Mouse (Mus musculus): Measurements from ENCODE around the gene Cables2.

Gene Cables2

DNA sequence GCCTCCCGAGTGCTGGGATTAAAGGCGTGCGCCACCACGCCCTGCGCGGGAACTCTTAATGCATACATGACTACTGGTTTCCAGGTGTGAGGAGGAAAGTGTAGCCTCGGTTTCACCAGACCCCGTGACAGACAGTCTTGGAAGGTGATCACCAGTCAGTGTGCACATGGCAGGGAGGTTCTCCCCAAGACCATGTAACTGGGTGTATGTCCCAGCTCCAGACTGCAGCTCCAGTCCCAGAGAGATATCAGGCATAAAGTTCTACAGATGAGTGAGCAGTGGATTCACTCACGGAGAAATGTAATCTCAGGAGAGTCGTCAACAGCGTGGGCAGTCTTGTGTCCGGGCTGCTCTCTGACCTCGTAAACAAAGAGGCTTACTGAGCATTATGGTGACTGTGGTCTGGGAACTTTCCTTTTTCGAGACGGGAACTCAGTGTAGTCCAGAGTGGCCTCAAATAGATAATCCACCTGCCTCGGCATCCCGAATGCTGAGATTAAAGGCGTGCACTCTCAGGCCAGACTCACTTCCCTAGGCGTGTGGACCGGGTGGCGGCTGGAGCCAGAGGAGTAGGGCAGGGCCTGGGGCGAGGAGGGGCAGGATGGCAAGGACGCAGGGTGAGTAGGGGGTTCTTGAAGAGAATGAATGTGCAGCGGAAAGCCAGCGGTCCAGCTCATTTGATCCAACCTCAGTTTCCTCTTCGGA is 16.8 kb downstream of the Cables2 start:
- DNase-seq (ENCODE audit: low read depth in 2 of 2, low spot score in 2 of 2): no peak

DNA sequence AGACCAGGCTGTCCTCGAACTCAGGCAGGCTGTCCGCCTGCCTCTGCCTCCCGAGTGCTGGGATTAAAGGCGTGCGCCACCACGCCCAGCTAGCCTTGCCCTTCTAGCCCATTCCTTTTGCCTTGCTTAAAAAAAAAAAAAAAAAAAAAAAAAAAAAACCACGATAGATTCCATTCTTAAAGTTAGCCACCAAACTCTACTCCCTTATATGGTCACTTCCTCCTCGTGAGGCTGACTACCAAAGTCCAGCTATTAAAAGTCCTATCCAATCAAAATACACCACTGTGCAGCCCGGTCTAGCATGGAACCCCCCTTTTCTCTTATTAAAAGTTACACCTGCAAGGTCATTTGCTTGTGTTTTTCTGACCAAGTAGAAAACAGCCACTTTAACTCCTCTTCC is 17.6 kb downstream of the Cables2 start:
- no peak for DNase-seq (ENCODE audit: low read depth in 2 of 2, low spot score in 2 of 2)

DNA sequence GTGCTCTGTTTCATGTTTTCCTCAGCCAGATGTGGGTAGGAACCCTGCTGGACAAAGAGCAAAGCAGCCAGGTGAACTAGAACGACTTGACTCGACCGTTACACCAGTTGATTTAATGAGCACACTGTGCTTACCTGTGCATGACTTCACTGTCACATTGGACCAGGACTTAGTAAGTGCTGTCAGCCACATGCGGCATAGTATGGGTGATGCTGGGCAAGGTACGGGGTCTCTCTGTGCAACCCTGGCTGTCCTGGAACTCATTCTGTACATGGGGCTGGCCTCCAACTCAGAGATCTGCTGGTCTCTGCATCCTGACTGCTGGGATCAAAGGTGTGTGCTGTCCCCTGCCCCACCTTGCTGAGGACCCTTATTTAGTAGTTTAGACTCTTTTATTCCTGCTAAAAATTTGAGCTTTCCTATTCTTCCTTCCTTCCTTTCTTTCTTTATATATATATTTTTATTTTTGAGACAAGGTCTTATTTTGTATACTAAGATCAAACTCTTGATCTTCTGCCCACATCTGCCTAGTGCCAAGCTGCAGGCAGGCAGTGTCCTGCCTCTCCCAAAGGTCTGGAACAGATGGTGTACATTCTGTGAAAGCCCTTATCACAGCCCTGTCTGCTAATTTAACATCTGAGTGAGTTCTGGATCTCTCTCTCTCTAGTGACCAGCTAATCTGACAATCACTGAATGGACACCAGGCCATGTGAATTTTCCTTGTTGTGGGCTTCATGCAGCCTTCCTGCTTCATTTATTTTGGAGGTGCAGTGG is 18.7 kb downstream of the Cables2 start:
- no peak for DNase-seq (ENCODE audit: low read depth in 2 of 2, low spot score in 2 of 2)

DNA sequence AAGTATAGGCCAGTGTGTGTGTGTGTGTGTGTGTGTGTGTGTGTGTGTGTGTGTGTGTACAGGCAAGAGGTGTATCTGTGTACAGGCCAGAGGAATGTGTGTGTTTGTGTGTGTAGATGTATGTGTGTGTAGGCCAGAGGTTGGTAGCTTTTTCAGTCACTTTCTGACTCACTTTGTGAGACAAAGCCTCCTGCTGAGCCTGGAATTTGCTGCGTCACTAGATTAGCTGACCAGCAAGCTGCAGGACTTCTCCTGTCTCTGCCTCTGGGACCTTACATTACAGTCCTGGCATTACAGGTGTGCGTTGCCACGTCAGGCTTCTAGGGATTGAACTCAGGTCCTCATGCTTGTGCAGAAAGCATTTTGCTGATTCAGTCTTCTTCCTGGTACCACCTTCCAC is 21.5 kb downstream of the Cables2 start:
- DNase-seq (ENCODE audit: low read depth in 2 of 2, low spot score in 2 of 2): no peak

DNA sequence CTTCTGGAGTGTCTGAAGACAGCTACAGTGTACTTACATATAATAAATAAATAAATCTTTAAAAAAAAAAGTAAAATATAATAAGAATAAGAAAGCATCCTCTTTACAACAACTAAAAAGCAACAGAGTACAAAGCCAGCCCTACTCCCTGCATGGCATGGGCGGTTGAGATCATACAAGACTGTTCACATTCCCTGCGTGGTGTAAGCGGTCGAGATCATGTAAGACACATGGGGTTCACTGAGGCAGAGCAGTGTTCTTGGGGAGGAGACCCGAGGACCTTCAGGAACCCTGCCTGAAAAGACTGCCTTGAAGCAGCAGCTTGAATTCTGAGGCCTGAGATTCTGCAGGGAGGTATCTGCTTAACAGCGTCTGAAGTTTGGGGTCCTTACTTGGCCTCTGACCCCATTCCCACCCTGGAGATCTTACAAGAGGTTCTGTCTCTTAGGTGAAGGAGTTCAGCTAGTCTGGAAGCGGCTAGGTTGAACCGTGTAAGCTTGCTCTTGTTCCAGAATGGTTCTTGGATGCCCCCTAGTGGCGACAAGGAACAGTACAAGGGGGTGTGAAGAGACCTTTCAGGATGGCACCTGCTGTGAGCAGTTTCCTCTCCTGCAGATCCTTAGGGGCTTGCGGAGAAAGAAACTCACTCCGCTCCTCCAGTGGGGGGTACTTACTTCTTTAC is 22.2 kb downstream of the Cables2 start:
- DNase-seq (ENCODE audit: low read depth in 2 of 2, low spot score in 2 of 2): peak; percentile 59 to 74

DNA sequence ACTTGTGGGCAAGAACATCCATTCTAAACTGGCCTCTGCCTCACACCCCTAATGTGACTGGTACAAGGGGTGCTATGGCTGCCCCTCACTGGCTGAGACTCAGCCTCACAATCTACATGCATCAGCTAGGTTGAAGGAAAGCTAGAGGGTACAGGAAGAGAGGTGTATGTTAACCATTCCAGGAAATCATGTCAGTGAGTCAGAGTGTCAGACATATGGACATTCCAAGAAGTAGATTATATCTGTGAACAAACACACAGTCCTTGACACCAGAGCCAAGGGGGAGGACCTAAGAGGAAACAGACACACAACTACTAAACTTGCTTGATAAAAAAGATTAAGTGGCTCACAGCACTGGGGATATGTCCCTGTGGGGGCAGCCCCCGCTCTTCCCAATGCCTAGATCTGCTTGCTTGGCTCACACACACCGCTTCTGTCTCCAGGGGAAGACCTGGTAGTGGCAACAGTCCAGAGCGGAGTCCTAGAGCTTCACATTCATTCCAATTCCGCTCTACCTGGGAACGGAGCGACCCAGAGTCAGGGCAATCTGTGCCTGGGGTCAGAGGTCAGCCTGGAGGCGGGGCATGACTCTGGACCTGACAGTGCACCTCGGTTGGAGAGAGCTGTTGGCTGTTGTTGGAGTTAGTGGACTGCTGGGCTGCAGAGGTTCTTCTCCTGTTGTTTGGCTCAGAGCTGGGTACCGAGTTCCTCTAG is 24.2 kb downstream of the Cables2 start:
- no peak for DNase-seq (ENCODE audit: low read depth in 2 of 2, low spot score in 2 of 2)

DNA sequence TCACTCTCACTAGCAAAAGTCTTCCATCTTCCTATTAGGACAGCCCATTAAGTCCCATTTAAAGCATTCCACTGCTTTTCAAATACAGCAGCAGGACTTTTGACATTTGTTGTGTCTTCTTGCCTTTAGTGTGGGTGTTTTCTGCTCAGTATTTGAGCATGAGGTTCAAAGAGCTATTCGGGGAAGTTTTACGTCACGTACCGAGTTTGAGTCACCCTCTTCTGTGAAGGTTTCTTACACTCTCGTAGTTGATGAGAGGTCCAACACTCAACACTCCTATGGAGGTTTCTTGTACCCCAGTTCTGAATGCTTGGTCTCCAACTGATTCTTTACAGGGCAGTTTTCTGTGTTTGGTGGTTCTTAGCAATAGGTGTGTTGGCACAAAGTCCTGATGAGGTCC is 25.4 kb downstream of the Cables2 start:
- no peak for DNase-seq (ENCODE audit: low read depth in 2 of 2, low spot score in 2 of 2)

DNA sequence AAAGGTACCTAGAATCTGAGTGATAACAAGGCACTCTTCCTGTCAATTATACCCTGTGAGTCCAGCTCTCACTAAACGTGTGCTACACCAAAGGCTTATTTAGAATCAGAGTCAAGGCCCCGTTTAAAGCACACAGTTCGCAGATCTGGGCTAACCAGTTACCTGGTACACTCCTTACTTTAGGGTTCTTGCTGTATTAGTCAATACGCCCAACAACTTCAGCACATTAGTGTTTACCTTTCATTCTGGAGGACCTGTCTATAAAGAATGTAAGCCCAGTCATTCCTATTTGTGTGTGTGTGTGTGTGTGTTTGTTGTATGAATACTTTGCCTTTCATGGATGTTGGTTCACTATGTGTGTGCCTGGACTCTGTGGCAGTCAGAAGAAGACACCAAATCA is 30.2 kb downstream of the Cables2 start:
- no peak for DNase-seq (ENCODE audit: low read depth in 2 of 2, low spot score in 2 of 2)

DNA sequence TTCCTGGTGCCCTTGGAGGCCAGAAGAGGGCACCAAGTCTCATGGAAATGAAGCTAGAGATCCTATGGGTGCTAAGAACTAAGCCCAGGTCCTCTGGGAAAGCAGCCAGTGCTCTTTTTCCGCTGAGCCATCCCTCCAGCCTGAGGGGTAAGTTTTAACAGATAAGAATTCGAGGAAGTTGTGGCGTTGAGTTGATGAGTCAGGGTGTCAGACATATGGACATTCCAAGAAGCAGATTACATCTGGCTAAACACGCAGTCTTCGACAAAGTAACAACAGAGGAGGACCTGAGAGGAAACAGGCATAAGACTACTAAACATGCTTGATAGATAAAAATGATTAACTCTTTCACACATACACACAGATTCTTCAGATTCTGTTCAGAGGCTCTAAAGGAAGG is 34.7 kb downstream of the Cables2 start:
- no peak for DNase-seq (ENCODE audit: low read depth in 2 of 2, low spot score in 2 of 2)

DNA sequence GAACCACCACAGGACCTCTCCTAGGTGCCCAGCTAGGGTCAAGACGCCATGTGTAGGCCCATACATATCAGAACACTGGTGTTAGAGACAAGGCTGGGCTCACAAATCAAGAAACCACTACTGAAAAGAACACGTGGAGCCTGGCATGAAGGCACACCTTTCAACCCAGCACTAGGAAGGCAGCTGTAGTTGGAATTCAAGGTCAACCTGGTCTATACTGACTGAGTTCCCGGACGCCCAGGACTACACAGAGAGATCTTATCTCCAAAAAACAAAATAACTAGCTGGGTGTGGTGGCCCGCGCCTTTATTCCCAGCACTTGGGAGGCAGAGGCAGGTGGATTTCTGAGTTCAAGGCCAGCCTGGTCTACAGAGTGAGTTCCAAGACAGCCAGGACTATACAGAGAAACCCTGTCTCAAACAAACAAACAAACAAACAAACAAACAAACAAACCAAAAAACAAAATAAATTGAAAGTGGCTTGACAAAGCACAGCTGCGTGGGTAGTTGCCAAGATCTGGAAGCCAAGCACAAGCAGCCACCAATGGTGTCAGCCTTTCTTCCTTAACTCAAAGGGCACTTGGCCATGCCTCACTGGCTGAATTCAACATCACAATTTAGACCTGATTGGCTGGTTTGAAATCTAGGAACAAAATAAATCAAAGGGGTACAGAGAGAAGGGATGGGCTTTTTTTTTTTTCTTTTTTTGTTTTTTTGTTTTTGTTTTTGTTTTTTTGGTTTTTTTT is 35.5 kb downstream of the Cables2 start:
- no peak for DNase-seq (ENCODE audit: low read depth in 2 of 2, low spot score in 2 of 2)

DNA sequence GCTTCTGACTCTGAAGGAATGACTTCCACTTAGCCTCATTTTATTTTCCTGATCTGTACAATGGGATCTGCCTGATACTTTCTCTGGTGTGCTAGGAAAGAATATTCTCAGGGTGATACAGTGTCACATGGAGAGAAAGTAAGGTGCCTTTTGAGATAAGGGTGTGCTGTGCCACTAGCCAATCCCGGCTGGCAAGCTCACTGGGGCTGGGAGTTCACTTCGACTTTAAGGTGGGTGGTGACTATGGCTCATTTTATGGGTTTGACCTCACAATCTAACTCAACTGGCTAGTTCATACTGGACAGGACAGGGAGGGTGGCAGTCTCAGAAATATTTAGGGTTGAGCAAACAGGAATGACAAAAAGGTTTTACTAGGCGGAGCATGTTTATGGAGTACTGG is 36.4 kb downstream of the Cables2 start:
- DNase-seq (ENCODE audit: low read depth in 2 of 2, low spot score in 2 of 2): no peak

DNA sequence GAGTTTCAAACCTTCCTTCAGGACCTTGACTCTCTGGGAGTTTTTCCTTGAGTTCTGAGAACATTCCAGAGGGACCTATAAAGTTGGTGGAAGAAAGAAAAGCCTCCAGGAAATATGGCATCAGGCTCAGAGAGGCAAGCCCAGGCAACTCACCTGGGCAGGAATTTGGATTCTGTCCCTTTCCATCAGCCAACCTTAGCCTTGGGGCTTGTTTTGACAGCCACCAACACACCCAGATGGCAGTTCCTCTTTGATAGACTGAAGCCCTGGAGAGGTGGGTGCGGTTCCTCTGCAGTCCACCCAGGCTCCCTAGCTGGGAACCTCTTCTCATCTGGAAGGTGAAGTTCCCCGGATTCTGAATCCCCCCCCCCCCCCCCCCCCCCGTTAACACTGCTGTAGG is 36.8 kb downstream of the Cables2 start:
- no peak for DNase-seq (ENCODE audit: low read depth in 2 of 2, low spot score in 2 of 2)

DNA sequence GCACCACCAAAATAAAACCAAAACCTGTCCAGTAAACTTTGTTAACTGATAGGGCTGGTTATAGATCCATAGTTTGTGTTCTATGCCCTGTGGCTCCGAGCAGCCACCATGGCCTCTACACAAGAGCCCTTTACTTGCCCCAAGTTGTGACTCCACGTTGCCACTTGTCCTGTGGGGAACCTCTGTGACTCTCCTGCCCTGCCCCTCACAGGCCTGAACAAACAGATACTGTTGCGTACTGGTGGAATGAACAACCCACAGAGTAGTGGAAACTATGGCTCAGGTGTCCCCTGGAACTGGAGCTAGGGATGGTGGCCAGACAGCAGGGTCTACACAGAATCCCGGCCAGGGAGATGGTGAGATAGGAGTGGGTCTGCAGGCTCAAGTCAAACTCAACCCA is 37.5 kb downstream of the Cables2 start:
- no peak for DNase-seq (ENCODE audit: low read depth in 2 of 2, low spot score in 2 of 2)

DNA sequence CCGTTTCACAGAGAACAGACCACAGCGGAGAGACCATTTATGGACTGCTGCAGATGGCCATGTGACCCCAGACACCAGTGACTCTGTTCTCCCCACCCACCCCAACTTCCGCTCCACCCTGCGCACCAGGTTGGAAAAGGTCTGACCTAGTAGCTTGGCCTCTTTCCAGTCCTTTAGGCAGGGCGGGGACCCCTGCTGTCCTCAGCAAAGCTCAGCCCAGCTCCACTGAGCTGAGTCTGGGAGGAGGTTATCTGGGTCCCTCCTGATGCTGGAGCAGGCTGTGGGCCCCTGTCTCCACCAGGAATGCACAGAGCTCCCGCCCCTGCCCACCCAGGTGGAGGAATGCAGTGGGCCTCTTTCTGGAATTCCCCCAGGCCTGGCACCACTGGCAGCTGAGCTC is 38.3 kb downstream of the Cables2 start:
- DNase-seq (ENCODE audit: low read depth in 2 of 2, low spot score in 2 of 2): no peak

DNA sequence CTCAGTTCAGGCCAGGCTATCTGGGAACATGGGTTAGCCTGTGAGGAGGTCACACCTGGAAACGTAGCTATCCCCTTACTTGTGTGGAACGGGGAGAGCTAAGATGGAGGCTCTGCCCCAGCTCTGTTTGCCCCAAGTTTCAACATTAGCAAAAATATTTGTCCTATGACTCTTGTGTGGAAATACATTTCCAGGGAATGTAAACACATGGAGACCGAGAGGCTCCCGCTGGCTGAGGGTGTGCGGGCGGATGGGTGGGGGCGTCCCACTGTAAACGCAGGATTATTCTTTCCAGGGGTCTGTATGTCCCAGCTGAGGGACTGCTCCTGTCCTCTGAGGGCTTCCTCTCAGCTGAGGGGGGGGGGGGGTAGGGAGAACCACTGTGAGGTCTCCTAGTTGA is 38.9 kb downstream of the Cables2 start:
- no peak for DNase-seq (ENCODE audit: low read depth in 2 of 2, low spot score in 2 of 2)

DNA sequence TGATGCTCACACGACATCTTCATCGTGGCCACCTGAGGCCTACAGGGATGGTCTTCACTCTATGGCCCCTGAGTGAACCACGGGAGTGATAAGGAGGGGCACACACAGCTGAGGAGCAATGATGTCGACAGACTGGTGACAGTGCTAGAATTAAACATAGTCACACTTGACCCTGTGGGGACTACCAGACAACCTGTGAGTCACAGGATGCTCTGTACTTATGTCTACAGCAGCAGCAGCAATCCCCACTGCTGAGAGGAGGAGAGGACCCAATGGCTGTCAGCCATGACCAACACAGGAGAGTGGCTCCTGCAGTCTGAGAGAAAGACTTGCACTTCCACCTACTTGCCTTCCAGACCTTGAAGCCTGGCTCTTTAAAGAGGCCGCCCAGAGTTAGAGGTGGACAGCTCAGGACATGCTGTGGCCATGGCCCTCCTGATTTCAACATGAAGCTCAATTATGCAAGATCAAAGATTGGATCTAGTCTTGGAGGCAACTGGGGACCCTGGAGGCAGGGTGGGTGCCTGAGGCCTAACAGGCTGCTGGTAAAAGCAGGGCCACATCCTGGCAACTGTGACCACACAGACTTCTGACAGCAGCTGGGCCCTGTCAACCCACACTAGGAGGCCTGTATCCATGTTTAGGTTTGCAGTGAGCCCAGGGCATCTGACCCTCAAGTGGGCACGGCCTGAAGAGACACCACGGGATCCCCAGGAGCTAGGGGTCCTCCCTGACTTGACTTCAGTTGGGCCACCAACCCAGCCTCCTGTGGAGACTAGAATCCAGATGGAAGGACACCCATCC is 40.0 kb downstream of the Cables2 start:
- DNase-seq (ENCODE audit: low read depth in 2 of 2, low spot score in 2 of 2): no peak

DNA sequence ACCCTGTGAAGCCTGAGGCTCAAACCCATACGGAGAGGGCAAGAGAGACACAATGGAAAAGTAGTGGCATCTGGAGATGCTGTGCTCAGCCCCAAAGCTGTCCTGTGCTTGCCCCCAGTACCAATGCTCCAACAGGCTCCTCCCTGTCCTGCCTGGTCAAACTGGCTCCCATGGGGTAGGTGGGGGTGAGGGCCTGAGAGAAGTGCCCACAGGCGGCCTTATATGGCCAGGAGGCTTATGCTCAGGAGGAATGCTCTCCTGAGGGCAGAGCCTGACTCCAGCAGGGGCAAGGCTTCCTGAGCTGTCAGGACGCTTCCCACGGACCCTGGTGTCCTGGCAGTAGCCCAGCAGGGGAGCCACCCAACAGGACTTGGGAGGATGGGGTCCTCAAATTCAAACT is 42.8 kb downstream of the Cables2 start:
- no peak for DNase-seq (ENCODE audit: low read depth in 2 of 2, low spot score in 2 of 2)

DNA sequence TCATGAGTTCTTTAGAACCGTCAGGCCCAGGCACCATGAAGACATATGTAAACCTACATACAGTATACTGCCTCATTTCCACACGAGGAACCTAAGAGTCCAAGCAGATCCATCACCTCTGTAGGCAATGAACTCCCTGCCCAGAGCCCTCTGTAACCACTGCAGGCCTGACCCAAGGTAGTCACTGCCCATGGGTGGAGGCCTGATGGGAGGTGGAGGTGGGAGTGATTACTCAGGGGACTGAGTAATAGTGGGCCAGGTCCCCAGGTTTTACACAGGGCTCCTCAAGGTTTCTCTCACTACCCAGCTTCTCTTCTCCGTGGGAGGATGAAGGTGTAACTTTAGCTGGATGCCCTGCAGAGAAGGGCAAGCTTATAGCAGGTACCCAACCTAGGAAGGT is 44.2 kb downstream of the Cables2 start:
- no peak for DNase-seq (ENCODE audit: low read depth in 2 of 2, low spot score in 2 of 2)

DNA sequence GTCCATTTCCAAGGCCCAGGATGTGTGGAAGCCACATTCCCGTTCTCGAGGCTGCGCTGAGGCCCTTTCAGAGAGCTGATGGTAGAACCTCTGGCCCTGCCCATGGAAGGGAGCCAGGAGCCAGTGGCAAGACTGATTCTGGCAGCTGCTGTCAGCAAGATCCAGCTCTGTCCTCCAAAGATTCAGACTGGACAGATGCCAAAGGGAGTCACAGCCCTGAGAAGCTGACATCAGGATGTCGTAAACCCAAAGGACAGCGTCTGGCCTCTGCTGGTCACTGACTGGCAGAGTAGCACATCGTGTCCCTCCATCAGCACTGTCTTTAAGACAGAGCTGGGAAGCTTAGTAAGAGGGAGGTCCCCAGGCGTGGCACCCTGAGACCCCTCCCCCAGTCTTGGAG is 44.7 kb downstream of the Cables2 start:
- DNase-seq (ENCODE audit: low read depth in 2 of 2, low spot score in 2 of 2): no peak

DNA sequence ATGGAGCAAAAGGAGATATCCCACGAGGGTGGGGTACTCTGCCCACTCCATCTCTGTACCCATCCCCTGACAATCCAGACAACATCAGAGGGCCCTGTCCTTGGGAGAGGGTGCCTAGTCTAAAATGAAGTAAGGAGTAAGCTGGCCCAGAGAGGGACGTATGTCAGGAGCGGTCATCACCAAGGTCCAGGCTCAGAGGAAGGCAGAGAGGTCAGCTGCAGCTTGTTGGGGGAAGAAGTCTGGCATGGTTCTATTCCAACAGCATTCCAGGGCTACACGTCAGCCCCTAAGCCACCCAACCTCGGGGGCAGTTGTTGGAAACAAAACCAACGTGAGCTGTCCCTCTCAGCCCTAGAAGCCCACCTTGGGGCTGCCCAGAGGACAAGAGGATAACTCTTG is 45.2 kb downstream of the Cables2 start:
- DNase-seq (ENCODE audit: low read depth in 2 of 2, low spot score in 2 of 2): no peak

Measured in CD8-positive naive resting alpha-beta T cell, adult 2 months (primary cell).